Mouse (Mus musculus): ENCODE data around the gene Nr1h3. TPM values are rescaled to one million over a fixed set of nuclear protein-coding genes. Genes with fewer than 3 reads are reported as not detected.

Nr1h3 gene
- polyA plus RNA-seq (2014; fragmentation: Illumina TruSeq; extraction: RNeasy Lipid Tissue Mini Kit (QIAGEN cat#74804)) = not detected

GRCm38 (mm10) chr2:91202222-91202971, at the start of gene Nr1h3, which contains the start of gene Acp2:
Gene Nr1h3 (minus strand): TSS chr2:91202834.
Gene Acp2 (plus strand): TSS chr2:91202885.

GRCm38 (mm10) chr2:91236601-91237510, 34.2 kb upstream of the Nr1h3 start, which contains the start of gene Ddb2:
Gene Ddb2 (minus strand): TSS chr2:91236982.

GRCm38 (mm10) chr2:91183711-91184405, 18.8 kb downstream of the Nr1h3 start, which contains the start of gene Madd:
Gene Madd (minus strand): TSS chr2:91183837.

Other genes starting within 250 kb of the Nr1h3 start
- not detected for gene Rapsn, start 167.2 kb downstream of the Nr1h3 start, polyA plus RNA-seq (2014; fragmentation: Illumina TruSeq; extraction: RNeasy Lipid Tissue Mini Kit (QIAGEN cat#74804))
- 177 TPM for gene Psmc3, start 148.8 kb downstream of the Nr1h3 start, polyA plus RNA-seq (2014; fragmentation: Illumina TruSeq; extraction: RNeasy Lipid Tissue Mini Kit (QIAGEN cat#74804))
- 2.9 TPM for gene Slc39a13, start 132.4 kb downstream of the Nr1h3 start, polyA plus RNA-seq (2014; fragmentation: Illumina TruSeq; extraction: RNeasy Lipid Tissue Mini Kit (QIAGEN cat#74804))
- 2.4 TPM for gene Spi1, start 120.4 kb downstream of the Nr1h3 start, polyA plus RNA-seq (2014; fragmentation: Illumina TruSeq; extraction: RNeasy Lipid Tissue Mini Kit (QIAGEN cat#74804))
- 0.63 TPM for gene Mybpc3, start 84.7 kb downstream of the Nr1h3 start, polyA plus RNA-seq (2014; fragmentation: Illumina TruSeq; extraction: RNeasy Lipid Tissue Mini Kit (QIAGEN cat#74804))
- gene Madd, start 19.0 kb downstream of the Nr1h3 start, polyA plus RNA-seq (2014; fragmentation: Illumina TruSeq; extraction: RNeasy Lipid Tissue Mini Kit (QIAGEN cat#74804)) = 2.8 TPM
- gene Acp2, start 51 bp upstream of the Nr1h3 start, polyA plus RNA-seq (2014; fragmentation: Illumina TruSeq; extraction: RNeasy Lipid Tissue Mini Kit (QIAGEN cat#74804)) = 56.3 TPM
- 10.2 TPM for gene Ddb2, start 34.1 kb upstream of the Nr1h3 start, polyA plus RNA-seq (2014; fragmentation: Illumina TruSeq; extraction: RNeasy Lipid Tissue Mini Kit (QIAGEN cat#74804))
- gene Pacsin3, start 53.1 kb upstream of the Nr1h3 start, polyA plus RNA-seq (2014; fragmentation: Illumina TruSeq; extraction: RNeasy Lipid Tissue Mini Kit (QIAGEN cat#74804)) = 0.97 TPM
- 19.5 TPM for gene Arfgap2, start 62.1 kb upstream of the Nr1h3 start, polyA plus RNA-seq (2014; fragmentation: Illumina TruSeq; extraction: RNeasy Lipid Tissue Mini Kit (QIAGEN cat#74804))
- 14.4 TPM for gene 1110051M20Rik, start 241.9 kb upstream of the Nr1h3 start, polyA plus RNA-seq (2014; fragmentation: Illumina TruSeq; extraction: RNeasy Lipid Tissue Mini Kit (QIAGEN cat#74804))